Mouse (Mus musculus): ENCODE measurements around the gene Acadm. TPM values are rescaled to one million over a fixed set of nuclear protein-coding genes. Genes with fewer than 3 reads are reported as not detected.

Acadm gene
- polyA plus RNA-seq, 1 experiment from 2014 or later, result 44.6 TPM

DNA sequence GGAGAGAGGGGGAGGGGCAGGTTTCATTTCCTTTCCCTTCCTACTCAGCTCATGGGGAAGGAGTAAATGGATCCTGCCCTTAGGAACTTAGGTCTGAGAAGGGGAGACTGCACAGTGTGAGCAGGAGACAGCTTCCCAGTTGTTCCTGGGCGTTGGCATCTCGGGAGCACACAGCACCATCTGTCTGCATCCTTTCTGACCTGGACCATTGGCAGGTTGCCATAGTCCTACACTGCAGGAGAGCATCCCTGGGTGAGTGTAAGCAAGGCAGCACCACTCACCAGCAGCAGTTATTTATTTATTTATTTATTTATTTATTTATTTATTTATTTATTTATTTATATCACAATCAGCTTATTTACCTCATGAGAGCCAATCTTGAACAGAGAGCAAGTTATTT, 16.5 kb upstream of the Acadm start:
- 84% methylated on average over 2 of the region's 2 CpGs for WGBS
- no peak overlapping the region for H3K4me3 ChIP-seq
- H3K27ac ChIP-seq (replicated peaks), result no peak overlapping the region
- no peaks in the 10 kb centered on the region for H3K27me3 ChIP-seq (replicated peaks; ENCODE audit: low read depth, poor library complexity, severe bottlenecking)
- DNase-seq (ENCODE audit: low spot score), result no peak
- no peaks in the 10 kb centered on the region for H3K4me1 ChIP-seq
- no peaks in the 10 kb centered on the region for H3K9me3 ChIP-seq
- H3K36me3 ChIP-seq (replicated peaks), result no peaks in the 10 kb centered on the region

DNA sequence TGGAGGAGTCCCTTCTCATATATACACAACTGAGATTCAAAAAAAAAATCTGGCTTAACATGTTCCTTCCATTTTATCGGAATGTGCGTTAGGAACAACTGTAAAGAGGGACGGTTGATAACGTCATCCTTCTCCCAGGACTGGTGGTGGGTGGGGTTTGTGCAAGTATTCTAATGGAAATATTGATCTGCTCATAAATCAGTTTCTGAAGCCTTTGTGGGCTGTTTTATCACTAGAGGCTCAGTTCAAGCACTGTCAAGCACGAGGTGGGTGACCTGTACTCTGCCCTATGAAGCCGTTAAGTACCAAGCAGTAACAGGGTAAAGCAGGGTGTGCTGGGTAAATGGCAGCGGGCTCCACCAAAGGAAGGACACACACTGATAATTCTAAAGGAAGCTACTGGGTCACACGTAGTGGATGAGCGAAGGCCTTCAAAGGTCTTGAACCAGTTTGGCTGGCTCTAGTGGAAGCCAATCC, 15.3 kb upstream of the Acadm start:
- 89% methylated on average over 9 of the region's 9 CpGs for WGBS

GRCm38 (mm10) chr3:153959035-153959730, 14.8 kb upstream of the Acadm start:
- no peak for DNase-seq (ENCODE audit: low spot score)
- H3K4me3 ChIP-seq, result no peak overlapping the region
- no peak overlapping the region for H3K27ac ChIP-seq (replicated peaks)
- no peaks in the 10 kb centered on the region for H3K9me3 ChIP-seq
- H3K27me3 ChIP-seq (replicated peaks; ENCODE audit: low read depth, poor library complexity, severe bottlenecking), result no peaks in the 10 kb centered on the region
- H3K36me3 ChIP-seq (replicated peaks), result no peaks in the 10 kb centered on the region
- 93% methylated on average over 1 of the region's 1 CpGs for WGBS
- H3K4me1 ChIP-seq, result no peaks in the 10 kb centered on the region

More for the DNA sequence above, 15.3 kb upstream of the Acadm start:
- Histone ChIP-seq H3K4me3 (no peak overlapping the region), H3K9me3 (no peaks in the 10 kb centered on the region), H3K36me3 (replicated peaks) (no peaks in the 10 kb centered on the region), H3K27ac (replicated peaks) (no peak overlapping the region), H3K27me3 (replicated peaks; ENCODE audit: low read depth, poor library complexity, severe bottlenecking) (no peaks in the 10 kb centered on the region), H3K4me1 (no peaks in the 10 kb centered on the region)
- DNase-seq (ENCODE audit: low spot score), result no peak

DNA sequence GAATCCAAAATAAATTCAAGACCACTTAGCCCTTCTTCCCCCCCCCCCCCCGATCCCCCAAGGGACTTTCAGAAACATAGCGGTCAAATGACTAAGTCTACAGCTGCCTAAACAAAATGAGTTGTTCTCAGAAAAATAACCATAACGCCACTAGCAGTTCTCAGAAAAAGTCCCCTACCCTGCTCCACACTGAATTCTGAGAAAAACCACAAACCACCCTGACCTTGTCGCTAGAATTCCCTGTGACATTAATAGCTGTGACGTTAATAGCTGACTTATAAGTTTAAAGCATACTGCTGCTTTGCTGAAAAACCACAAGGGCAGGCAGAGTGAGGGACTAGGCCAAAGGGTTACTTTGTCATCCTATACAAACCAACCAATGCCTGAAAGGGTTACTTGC, 13.5 kb upstream of the Acadm start:
- no peak overlapping the region for H3K4me3 ChIP-seq
- WGBS, result 87% methylated on average over 5 of the region's 5 CpGs
- no peaks in the 10 kb centered on the region for H3K4me1 ChIP-seq
- H3K27me3 ChIP-seq (replicated peaks; ENCODE audit: low read depth, poor library complexity, severe bottlenecking), result no peaks in the 10 kb centered on the region
- no peak overlapping the region for H3K27ac ChIP-seq (replicated peaks)
- H3K36me3 ChIP-seq (replicated peaks), result no peaks in the 10 kb centered on the region
- no peaks in the 10 kb centered on the region for H3K9me3 ChIP-seq
- DNase-seq (ENCODE audit: low spot score), result no peak

DNA sequence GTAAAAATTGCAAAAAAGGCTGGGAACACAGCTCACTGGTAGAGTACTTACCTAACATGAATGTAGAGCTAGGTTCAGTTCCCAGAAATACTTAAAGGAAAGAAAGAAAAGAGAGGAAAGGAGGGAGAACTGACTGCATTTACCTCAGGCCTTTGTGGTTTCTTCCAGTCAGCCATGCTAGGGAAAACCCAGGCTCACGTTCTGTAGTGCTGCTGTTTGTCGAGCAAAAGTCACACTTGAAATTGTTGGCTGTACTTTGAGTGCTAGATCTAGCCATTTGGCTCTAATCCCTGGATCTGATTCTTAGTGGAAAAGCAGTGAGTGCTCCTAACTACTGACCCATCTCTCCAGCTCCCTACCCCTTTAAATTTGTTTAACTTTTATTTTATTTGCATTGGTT, 3.7 kb upstream of the Acadm start:
- 83% methylated on average over 2 of the region's 2 CpGs for WGBS
- Histone ChIP-seq H3K36me3 (replicated peaks) (no peaks in the 10 kb centered on the region), H3K4me1 (peaks cover 17% of the 10 kb centered on the region), H3K27me3 (replicated peaks; ENCODE audit: low read depth, poor library complexity, severe bottlenecking) (no peaks in the 10 kb centered on the region), H3K4me3 (no peak overlapping the region), H3K9me3 (no peaks in the 10 kb centered on the region), H3K27ac (replicated peaks) (no peak overlapping the region)
- no peak for DNase-seq (ENCODE audit: low spot score)

- Histone ChIP-seq H3K4me3 (no peak overlapping the region), H3K27me3 (replicated peaks; ENCODE audit: low read depth, poor library complexity, severe bottlenecking) (no peaks in the 10 kb centered on the region), H3K9me3 (no peaks in the 10 kb centered on the region), H3K36me3 (replicated peaks) (no peaks in the 10 kb centered on the region), H3K27ac (replicated peaks) (no peak overlapping the region), H3K4me1 (peaks cover 26% of the 10 kb centered on the region)
- DNase-seq (ENCODE audit: low spot score), result no peak
- WGBS, result 74% methylated on average over 4 of the region's 4 CpGs
Observed at GRCm38 (mm10) chr3:153947271-153947670, 2.8 kb upstream of the Acadm start.

DNA sequence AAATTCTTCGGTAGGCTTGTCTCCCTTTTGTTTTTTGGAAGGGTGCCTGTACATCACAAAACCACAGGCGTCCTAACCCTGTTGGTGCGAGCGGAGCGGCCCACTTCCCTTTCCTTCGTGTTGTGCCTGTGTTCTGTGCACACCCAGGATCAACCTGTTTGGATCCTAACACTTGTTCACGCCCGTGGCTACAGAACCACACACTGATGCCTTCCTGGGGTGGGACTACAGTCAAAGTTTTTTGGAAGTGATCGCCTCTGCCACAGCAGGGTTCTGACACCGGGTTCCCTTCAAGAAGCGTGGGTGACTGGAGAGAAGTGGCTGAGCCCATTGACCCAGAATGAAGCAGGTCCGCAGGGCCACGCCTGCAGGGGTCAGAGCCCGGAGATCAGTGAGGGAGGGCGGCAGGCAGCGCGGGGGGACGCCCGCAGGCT, 514 bp downstream of the Acadm start:
- Histone ChIP-seq H3K9me3 (no peaks in the 10 kb centered on the region), H3K4me3 (peak overlapping the region; percentile 85), H3K4me1 (peaks cover 26% of the 10 kb centered on the region), H3K36me3 (replicated peaks) (peaks cover 24% of the 10 kb centered on the region), H3K27ac (replicated peaks) (peak overlapping the region; percentile 90), H3K27me3 (replicated peaks; ENCODE audit: low read depth, poor library complexity, severe bottlenecking) (no peaks in the 10 kb centered on the region)
- WGBS, result 1% methylated on average over 19 of the region's 19 CpGs
- no peak for DNase-seq (ENCODE audit: low spot score)

DNA sequence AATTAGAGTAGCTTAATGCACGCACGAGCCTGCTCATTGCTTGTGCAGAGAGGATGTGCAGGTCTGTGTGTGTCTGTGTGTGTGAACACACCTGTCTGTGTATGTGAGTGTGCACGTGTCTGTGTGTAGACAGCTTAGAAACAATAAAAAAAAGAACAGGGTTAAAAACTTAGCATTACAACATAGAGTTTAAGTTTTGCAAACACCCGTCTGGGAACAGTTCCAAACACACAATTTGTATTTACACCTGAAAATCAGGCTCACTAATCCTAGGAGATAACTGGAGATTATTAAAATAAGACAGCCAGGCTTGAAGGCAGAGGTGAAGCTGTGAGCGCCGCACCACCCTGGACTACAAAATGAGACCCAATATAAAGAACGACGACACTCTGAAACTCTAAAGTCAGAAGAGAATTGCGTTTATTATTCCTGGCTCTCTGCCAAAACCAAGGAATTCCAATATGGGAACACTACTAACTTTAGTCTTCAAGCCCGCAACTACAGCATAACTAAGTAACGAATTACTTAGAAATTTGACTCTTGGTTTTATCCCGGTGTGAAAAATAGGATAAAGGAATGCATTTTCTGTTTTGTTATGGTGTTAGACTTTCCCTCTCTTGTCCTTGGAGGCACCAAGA, 1.3 kb downstream of the Acadm start:
- Histone ChIP-seq H3K4me3 (peak overlapping the region; percentile 85), H3K9me3 (no peaks in the 10 kb centered on the region), H3K36me3 (replicated peaks) (peaks cover 32% of the 10 kb centered on the region), H3K4me1 (peaks cover 26% of the 10 kb centered on the region), H3K27ac (replicated peaks) (no peak overlapping the region), H3K27me3 (replicated peaks; ENCODE audit: low read depth, poor library complexity, severe bottlenecking) (no peaks in the 10 kb centered on the region)
- no peak for DNase-seq (ENCODE audit: low spot score)
- 64% methylated on average over 12 of the region's 12 CpGs for WGBS

DNA sequence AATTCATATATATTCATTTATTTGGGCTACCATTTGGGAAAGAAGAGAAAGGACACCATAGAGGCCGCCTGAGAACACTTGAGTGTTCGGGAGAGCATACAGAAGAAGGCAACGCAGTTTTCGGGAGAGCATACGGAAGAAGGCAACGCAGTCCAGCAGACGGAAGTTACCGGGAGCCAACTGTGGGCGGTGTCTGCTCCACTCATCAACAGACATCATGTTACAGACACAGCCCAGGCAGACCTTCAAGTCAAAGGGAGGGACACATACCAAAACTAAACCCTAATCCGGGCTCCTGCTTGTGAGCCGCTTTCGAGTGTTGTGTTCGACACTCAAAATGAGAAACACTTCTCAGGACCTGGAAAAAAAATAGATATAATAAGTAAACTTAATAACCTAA, 2.8 kb downstream of the Acadm start:
- 95% methylated on average over 13 of the region's 13 CpGs for WGBS
- no peak overlapping the region for H3K27ac ChIP-seq (replicated peaks)
- DNase-seq (ENCODE audit: low spot score), result no peak
- no peaks in the 10 kb centered on the region for H3K9me3 ChIP-seq
- no peaks in the 10 kb centered on the region for H3K27me3 ChIP-seq (replicated peaks; ENCODE audit: low read depth, poor library complexity, severe bottlenecking)
- peaks cover 26% of the 10 kb centered on the region for H3K4me1 ChIP-seq
- H3K36me3 ChIP-seq (replicated peaks), result peaks cover 47% of the 10 kb centered on the region
- no peak overlapping the region for H3K4me3 ChIP-seq

DNA sequence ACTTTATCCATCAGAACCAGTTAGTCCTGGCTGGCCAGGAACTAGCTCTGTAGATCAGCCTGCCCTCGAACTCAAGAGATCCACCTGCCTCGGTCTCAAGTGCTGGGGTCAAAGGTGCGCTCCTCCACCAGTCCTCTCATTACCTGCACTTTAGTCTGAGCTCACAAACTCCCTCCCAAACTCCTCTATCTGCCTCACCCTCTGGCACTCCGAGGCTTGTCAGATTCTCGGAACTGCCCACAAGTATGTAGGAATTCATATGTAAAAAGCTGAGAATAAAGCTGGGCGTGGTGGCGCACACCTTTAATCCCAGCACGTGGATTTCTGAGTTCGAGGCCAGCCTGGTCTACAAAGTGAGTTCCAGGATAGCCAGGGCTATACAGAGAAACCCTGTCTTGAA, 3.9 kb downstream of the Acadm start:
- Histone ChIP-seq H3K4me3 (no peak overlapping the region), H3K27me3 (replicated peaks; ENCODE audit: low read depth, poor library complexity, severe bottlenecking) (no peaks in the 10 kb centered on the region), H3K27ac (replicated peaks) (no peak overlapping the region), H3K4me1 (peaks cover 26% of the 10 kb centered on the region), H3K9me3 (no peaks in the 10 kb centered on the region), H3K36me3 (replicated peaks) (peaks cover 56% of the 10 kb centered on the region)
- no peak for DNase-seq (ENCODE audit: low spot score)
- WGBS, result 91% methylated on average over 9 of the region's 9 CpGs

GRCm38 (mm10) chr3:153940021-153940420, 4.4 kb downstream of the Acadm start:
- peaks cover 23% of the 10 kb centered on the region for H3K4me1 ChIP-seq
- H3K4me3 ChIP-seq, result no peak overlapping the region
- peaks cover 60% of the 10 kb centered on the region for H3K36me3 ChIP-seq (replicated peaks)
- no peaks in the 10 kb centered on the region for H3K27me3 ChIP-seq (replicated peaks; ENCODE audit: low read depth, poor library complexity, severe bottlenecking)
- no peak overlapping the region for H3K27ac ChIP-seq (replicated peaks)
- no peak for DNase-seq (ENCODE audit: low spot score)
- no peaks in the 10 kb centered on the region for H3K9me3 ChIP-seq
- WGBS, result 90% methylated on average over 8 of the region's 8 CpGs

- WGBS, result 93% methylated on average over 17 of the region's 17 CpGs
Observed at GRCm38 (mm10) chr3:153937116-153937810, 7.2 kb downstream of the Acadm start.

GRCm38 (mm10) chr3:153935878-153936277, 8.6 kb downstream of the Acadm start:
- Histone ChIP-seq H3K4me1 (no peaks in the 10 kb centered on the region), H3K27me3 (replicated peaks; ENCODE audit: low read depth, poor library complexity, severe bottlenecking) (no peaks in the 10 kb centered on the region), H3K36me3 (replicated peaks) (peaks cover 89% of the 10 kb centered on the region), H3K27ac (replicated peaks) (no peak overlapping the region), H3K9me3 (no peaks in the 10 kb centered on the region), H3K4me3 (no peak overlapping the region)
- 91% methylated on average over 9 of the region's 9 CpGs for WGBS
- no peak for DNase-seq (ENCODE audit: low spot score)

More at GRCm38 (mm10) chr3:153937116-153937810, 7.2 kb downstream of the Acadm start:
- H3K27me3 ChIP-seq (replicated peaks; ENCODE audit: low read depth, poor library complexity, severe bottlenecking), result no peaks in the 10 kb centered on the region
- no peak overlapping the region for H3K4me3 ChIP-seq
- H3K9me3 ChIP-seq, result no peaks in the 10 kb centered on the region
- peaks cover 85% of the 10 kb centered on the region for H3K36me3 ChIP-seq (replicated peaks)
- DNase-seq (ENCODE audit: low spot score), result no peak
- no peaks in the 10 kb centered on the region; the same call in 1 of the 2 replicates for H3K4me1 ChIP-seq
- no peak overlapping the region for H3K27ac ChIP-seq (replicated peaks)

Data from embryonic facial prominence, embryonic 10.5 days (tissue).